Mouse (Mus musculus): ENCODE results near the gene Pskh1. TPM values are rescaled to one million over a fixed set of nuclear protein-coding genes. Genes with fewer than 3 reads are reported as not detected.

Gene Pskh1
- polyA plus RNA-seq, 1 experiment from 2014 or later = 11.6 TPM

DNA sequence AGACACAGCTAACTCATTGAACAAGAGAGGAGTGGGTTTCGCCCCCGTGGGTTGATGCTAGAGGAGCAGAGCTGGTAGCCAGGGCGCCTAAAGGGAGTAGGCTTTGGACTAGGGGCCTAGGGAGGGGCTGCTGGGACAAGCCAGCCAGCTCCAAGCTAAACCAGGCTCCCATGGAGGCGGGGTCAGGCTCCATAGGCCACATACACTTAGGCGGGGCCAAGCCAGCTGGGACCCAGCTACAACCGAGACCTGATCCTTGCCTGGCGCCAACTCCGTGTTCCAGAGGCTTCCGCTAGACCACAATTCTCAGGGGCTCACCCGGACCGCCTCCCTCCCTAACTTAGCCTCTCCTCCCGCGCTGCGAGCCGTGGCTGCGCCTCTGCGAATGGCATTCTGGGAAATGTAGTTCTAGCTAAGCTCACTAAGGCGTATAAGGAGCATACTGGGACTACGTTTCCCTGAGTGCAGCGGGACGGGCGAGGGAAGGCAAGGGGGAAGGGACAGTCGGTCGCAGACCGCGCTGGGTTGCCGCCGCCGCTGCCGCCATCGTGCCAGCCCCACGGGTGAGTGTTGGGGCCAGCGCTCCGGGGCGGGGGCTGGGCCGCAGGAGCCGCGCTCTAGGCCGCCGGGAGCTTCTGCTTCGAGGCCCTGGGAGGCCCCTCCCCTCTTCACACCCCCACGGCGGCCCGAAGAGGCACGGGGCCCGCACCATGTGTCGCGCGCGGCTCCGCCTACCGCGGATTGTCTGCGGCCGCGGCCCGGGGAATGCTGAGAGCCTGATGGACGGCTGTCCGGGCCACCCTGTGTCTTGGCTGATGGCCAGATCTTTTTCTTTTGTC, 39.9 kb upstream of the Pskh1 start, which contains the start of gene Nutf2:
Nutf2 (plus strand) TSS at position 438 of the 839 bp plus-strand sequence.
- no peaks in the 10 kb centered on the region for H3K27me3 ChIP-seq (replicated peaks)
- H3K4me1 ChIP-seq = peaks cover 81% of the 10 kb centered on the region
- no peaks in the 10 kb centered on the region for H3K36me3 ChIP-seq (replicated peaks)
- H3K9ac ChIP-seq = peak within 1 kb of the TSS; percentile 91
- ATAC-seq (replicated peaks) = peak; percentile 97
- H3K9me3 ChIP-seq = no peaks in the 10 kb centered on the region
- H3K4me3 ChIP-seq = peak within 1 kb of the TSS; percentile 83
- under 1% methylated on average over 56 of the region's 59 CpGs for WGBS
- H3K27ac ChIP-seq = peak within 1 kb of the TSS; percentile 93
- H3K4me2 ChIP-seq = peak within 1 kb of the TSS; percentile 88

DNA sequence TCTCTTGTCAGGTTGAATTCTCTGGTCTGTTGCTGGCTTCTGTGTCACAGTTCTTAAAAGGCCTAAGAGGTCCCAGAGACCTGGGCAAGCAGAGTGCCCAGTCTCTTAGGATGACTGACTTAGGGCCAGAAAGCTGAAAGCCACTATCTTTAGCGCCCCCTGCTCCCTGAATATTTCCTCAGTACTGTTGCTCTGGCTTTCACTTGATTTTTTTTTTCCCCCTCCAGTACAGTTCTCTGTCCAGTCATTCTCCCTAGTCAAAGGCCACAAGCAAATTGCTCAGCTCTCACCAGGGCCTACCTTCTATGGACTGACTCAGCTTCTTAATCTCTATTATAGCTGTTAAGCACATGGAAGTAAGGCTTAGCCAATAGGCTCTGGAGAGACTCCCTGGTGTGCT, 38.3 kb upstream of the Pskh1 start:
- H3K27ac ChIP-seq = no peak overlapping the region
- peak overlapping the region; percentile 91; the same call in 1 of the 2 replicates for H3K9ac ChIP-seq
- no peaks in the 10 kb centered on the region for H3K27me3 ChIP-seq (replicated peaks)
- 0 out of 2 replicates have a peak, but pooled peaks cover 2% of the 10 kb centered on the region for H3K36me3 ChIP-seq (replicated peaks)
- peaks cover 74% of the 10 kb centered on the region for H3K4me1 ChIP-seq
- ATAC-seq (replicated peaks) = no peak
- H3K4me3 ChIP-seq = peak overlapping the region; percentile 83
- peak overlapping the region; percentile 88 for H3K4me2 ChIP-seq
- no peaks in the 10 kb centered on the region for H3K9me3 ChIP-seq
- WGBS = 5% methylated on average over 1 of the region's 1 CpGs

DNA sequence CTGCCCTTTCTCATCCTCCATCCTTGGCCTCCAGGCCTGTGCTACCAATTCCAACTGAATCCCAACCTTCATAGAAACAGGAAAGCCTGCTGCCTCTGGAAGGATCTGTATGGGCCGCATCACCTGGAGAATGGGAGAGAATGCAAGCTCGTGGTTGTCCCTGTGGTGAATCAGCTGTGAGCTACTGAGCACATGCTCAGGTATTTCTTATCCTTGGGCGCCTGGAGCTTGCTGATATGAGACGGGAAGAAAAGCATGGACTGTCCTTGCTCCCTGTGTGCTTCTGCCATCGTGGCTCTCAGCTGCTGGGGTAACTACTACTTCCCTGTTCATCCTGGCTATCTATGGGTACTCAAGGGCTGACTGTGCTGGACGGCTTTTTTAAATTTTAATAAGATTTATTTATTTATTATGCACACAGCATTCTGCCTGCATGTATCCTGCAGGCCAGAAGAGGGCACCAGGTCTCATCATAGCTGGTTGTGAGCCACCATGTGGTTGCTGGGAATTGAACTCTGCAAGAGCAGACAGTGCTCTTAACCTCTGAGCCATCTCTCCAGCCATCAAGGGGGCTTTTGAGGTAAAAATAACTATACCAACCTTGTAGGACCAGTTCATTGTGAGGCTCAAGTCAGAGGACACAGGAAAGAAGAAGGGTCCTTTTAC, 33.7 kb upstream of the Pskh1 start:
- Histone ChIP-seq H3K36me3 (replicated peaks) (peaks cover 5% of the 10 kb centered on the region), H3K9me3 (no peaks in the 10 kb centered on the region), H3K9ac (no peak overlapping the region), H3K4me3 (no peak overlapping the region), H3K27me3 (replicated peaks) (no peaks in the 10 kb centered on the region), H3K27ac (no peak overlapping the region), H3K4me2 (no peak overlapping the region), H3K4me1 (peaks cover 37% of the 10 kb centered on the region)
- WGBS = 82% methylated on average over 6 of the region's 6 CpGs
- no peak for ATAC-seq (replicated peaks)

DNA sequence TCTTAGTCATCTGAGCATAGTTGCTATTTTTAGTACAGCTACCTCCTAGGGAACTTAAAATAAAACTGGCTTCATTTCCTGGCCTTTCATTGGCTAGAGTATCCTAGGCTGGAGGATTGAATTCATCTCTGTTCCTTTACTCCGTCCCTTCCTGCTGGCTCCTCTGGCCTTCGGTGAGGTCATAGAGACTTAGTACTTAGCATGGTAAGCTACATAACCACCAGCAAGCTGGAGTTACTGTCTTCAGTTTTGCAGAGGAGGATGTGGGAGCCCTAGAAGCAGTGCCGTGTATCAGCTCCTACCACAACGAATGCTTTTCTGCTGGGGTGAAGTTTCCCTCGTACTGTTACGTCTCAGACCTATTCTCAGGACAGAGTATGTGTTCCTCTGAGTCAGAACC, 25.9 kb upstream of the Pskh1 start:
- Histone ChIP-seq H3K9ac (no peak overlapping the region), H3K4me2 (no peak overlapping the region), H3K36me3 (replicated peaks) (peaks cover 31% of the 10 kb centered on the region), H3K27me3 (replicated peaks) (no peaks in the 10 kb centered on the region), H3K9me3 (no peaks in the 10 kb centered on the region), H3K4me1 (no peaks in the 10 kb centered on the region), H3K27ac (no peak overlapping the region), H3K4me3 (no peak overlapping the region)
- 85% methylated on average over 6 of the region's 6 CpGs for WGBS
- ATAC-seq (replicated peaks) = no peak

DNA sequence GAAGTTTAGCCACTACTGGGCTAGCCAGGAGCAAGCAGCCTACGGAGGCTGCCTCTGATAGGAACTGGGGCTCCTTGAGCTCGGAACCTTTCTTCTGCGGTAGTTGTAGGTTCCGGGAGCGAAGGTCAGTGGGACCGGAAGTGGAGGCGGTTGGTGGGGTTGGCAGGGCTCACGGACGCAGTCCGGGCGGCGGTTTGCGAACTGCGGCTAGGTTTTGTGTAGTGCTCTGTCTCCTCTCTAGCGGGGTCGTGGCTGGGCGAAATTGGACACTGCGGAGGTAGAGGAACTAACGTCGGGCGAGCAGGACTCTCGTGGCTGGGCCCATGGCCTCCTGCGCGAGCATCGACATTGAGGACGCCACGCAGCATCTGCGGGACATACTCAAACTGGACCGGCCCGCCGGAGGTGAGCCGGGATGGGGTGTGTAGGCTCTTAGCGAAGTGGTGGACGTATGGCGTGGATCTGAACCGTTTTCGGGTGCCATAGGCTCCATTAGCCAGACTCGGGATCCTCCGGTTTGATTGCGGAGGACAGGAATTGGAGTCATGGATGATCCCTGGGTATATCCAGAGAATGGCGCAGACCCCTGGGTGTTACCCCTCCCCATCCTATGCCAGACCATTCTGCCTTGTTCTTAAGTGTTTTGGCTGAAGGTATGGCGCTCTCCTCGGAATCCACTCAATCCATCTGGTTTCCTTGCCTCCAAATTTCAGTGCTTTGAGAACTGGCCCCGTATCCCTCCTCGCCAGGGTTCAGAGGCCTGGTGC, 19.3 kb upstream of the Pskh1 start, which contains the start of gene Edc4:
Edc4 (plus strand) TSS at position 128 of the 767 bp plus-strand sequence.
- peak within 1 kb of the TSS; percentile 74 for H3K9ac ChIP-seq
- peaks cover 34% of the 10 kb centered on the region for H3K4me1 ChIP-seq
- H3K36me3 ChIP-seq (replicated peaks) = peaks cover 47% of the 10 kb centered on the region
- H3K27ac ChIP-seq = peak within 1 kb of the TSS; percentile 40; the same call in 1 of the 2 replicates
- peak; percentile 91 for ATAC-seq (replicated peaks)
- WGBS = 1% methylated on average over 45 of the region's 45 CpGs
- H3K4me3 ChIP-seq = peak within 1 kb of the TSS; percentile 93
- H3K9me3 ChIP-seq = no peaks in the 10 kb centered on the region
- no peaks in the 10 kb centered on the region for H3K27me3 ChIP-seq (replicated peaks)
- peak within 1 kb of the TSS; percentile 82 for H3K4me2 ChIP-seq

DNA sequence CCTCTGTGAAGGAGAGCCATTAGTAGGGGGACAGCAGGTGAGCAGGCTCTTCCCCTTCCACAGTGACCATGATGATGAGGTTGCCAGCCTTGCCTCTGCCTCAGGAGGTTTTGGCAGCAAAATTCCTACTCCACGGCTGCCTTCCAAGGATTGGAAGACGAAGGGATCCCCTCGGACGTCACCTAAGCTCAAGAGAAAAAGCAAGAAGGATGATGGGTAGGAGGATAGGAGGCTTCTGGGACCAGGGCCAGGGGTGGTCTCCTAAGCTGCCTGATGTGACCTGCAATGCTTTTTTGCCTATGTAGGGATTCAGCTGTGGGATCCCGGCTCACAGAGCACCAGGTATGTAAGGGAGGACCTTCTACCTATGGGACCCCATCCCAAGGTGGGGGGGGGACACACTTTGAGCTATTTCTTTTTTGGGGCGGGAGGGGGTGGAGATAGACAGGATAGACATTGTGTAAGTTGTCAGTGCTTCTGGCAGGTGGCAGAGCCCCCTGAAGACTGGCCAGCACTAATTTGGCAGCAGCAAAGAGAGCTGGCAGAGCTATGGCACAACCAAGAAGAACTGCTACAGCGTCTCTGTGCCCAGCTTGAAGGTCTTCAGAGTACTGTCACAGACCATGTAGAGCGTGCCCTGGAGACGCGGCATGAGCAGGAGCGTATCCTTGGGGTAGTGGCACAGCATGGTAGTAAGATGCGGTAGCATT, 10.3 kb upstream of the Pskh1 start:
- Histone ChIP-seq H3K36me3 (replicated peaks) (peaks cover 74% of the 10 kb centered on the region), H3K27ac (no peak overlapping the region), H3K4me2 (no peak overlapping the region), H3K4me1 (peaks cover 6% of the 10 kb centered on the region; the same call in 1 of the 2 replicates), H3K4me3 (no peak overlapping the region), H3K9me3 (no peaks in the 10 kb centered on the region), H3K27me3 (replicated peaks) (no peaks in the 10 kb centered on the region), H3K9ac (no peak overlapping the region)
- no peak for ATAC-seq (replicated peaks)
- 92% methylated on average over 12 of the region's 12 CpGs for WGBS

DNA sequence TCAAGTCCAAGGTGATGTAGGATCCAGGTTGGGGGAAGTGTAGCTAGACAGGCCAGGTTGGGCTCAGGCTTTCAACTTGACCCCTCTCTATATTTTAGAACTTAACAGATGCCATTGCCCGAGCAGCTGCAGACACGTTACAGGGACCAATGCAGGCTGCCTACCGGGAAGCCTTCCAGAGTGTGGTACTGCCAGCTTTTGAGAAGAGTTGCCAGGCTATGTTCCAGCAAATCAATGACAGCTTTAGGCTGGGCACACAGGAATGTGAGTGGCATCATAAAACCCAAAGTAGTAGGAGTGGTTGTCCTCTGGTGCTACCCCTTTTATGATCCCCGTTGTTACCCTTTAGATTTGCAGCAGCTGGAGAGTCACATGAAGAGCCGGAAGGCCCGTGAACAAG, 9.4 kb upstream of the Pskh1 start:
- H3K4me1 ChIP-seq = peaks cover 6% of the 10 kb centered on the region; the same call in 1 of the 2 replicates
- no peak for ATAC-seq (replicated peaks)
- no peak overlapping the region for H3K4me2 ChIP-seq
- no peak overlapping the region for H3K9ac ChIP-seq
- 90% methylated on average over 6 of the region's 6 CpGs for WGBS
- H3K4me3 ChIP-seq = no peak overlapping the region
- no peaks in the 10 kb centered on the region for H3K9me3 ChIP-seq
- H3K27ac ChIP-seq = no peak overlapping the region
- peaks cover 64% of the 10 kb centered on the region for H3K36me3 ChIP-seq (replicated peaks)
- H3K27me3 ChIP-seq (replicated peaks) = no peaks in the 10 kb centered on the region

DNA sequence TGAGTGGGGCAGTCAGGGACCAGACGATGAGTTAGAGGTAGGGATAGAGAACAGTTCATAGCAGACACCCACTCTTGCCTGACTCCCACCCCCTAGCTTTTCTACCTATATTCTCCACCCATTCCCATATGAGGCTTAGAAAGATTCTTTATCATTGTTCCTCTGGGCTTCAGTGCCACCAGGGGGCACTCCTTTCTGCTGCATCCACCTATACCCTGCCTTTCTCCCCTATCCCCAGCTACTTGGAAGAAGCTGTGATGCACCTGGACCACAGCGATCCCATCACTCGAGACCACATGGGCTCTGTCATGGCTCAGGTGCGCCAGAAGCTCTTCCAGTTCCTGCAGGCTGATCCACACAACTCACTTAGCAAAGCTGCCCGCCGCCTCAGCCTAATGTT, 7.8 kb upstream of the Pskh1 start:
- WGBS = 89% methylated on average over 6 of the region's 6 CpGs
- no peaks in the 10 kb centered on the region for H3K27me3 ChIP-seq (replicated peaks)
- H3K9ac ChIP-seq = no peak overlapping the region
- no peaks in the 10 kb centered on the region for H3K9me3 ChIP-seq
- no peak overlapping the region for H3K4me3 ChIP-seq
- ATAC-seq (replicated peaks) = no peak
- H3K4me2 ChIP-seq = no peak overlapping the region
- no peak overlapping the region for H3K27ac ChIP-seq
- peaks cover 6% of the 10 kb centered on the region; the same call in 1 of the 2 replicates for H3K4me1 ChIP-seq
- peaks cover 50% of the 10 kb centered on the region for H3K36me3 ChIP-seq (replicated peaks)

DNA sequence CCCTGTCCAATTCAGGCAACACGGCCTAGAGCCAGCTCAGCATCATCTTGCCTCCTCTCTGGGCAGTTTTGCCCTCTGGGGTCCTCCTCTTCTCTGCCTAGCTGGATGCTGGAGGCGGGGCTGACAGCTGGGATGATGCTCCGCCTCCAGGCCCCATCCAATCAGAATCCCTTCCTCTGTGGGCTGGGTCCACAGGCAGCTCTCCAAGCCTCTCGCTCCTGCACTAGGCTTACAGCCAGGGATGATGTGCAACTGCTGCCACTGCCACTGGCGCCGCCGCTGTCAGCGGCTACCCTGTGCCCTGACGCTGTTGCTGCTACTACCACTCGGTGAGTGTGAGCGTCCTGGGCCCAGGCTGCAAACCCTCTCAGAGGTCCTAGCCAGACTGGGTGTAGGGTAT, 6.9 kb upstream of the Pskh1 start, which contains the start of gene Nrn1l:
Nrn1l (plus strand) TSS at position 229 of the 400 bp plus-strand sequence.
- peaks cover 44% of the 10 kb centered on the region for H3K36me3 ChIP-seq (replicated peaks)
- H3K4me1 ChIP-seq = peaks cover 6% of the 10 kb centered on the region; the same call in 1 of the 2 replicates
- WGBS = 6% methylated on average over 11 of the region's 11 CpGs
- H3K27me3 ChIP-seq (replicated peaks) = no peaks in the 10 kb centered on the region
- ATAC-seq (replicated peaks) = peak; percentile 89
- H3K9me3 ChIP-seq = no peaks in the 10 kb centered on the region
- H3K9ac ChIP-seq = no peak within 1 kb of the TSS; the same call in 1 of the 2 replicates
- H3K4me2 ChIP-seq = peak within 1 kb of the TSS; percentile 19; the same call in 1 of the 2 replicates
- peak within 1 kb of the TSS; percentile 36; the same call in 1 of the 2 replicates for H3K27ac ChIP-seq
- H3K4me3 ChIP-seq = no peak within 1 kb of the TSS

DNA sequence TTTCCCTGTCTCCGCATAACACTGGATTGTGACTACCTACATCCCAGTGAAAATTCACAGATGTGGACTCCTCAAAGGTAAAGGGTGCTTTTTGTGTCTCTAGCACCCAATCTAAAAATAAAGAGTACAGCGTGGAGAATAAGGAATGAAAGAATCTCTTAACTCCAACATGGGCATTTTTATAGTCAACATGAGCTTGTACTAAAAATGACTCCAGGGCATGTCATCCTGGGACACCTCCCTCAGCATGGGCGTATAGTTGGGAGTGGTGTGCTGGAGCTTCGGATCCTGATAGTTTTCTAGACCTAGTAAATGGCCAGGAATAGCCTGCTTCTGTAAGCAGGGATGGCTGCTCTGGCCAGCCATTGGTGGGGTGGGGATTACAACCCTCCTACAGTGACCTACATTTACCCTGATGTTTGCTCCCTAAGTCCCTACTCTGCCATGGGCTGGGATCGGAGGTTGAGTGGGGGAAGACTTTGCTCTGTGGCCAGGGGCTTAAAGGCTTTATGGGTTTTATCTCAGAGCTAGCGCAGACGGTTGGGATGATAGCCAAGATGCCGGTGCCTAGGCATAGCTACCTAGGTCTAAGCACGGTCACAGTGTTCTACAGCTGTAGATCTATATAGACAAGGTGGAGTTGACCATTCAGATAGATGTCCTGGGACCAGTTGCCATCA, 2.3 kb upstream of the Pskh1 start:
- WGBS = 82% methylated on average over 9 of the region's 9 CpGs
- no peak for ATAC-seq (replicated peaks)
- no peak overlapping the region for H3K27ac ChIP-seq
- no peak overlapping the region for H3K4me3 ChIP-seq
- H3K4me2 ChIP-seq = no peak overlapping the region
- no peaks in the 10 kb centered on the region for H3K27me3 ChIP-seq (replicated peaks)
- peaks cover 3% of the 10 kb centered on the region; the same call in 1 of the 2 replicates for H3K36me3 ChIP-seq (replicated peaks)
- peaks cover 16% of the 10 kb centered on the region for H3K4me1 ChIP-seq
- H3K9me3 ChIP-seq = no peaks in the 10 kb centered on the region
- H3K9ac ChIP-seq = no peak overlapping the region

Data from midbrain, embryonic 15.5 days (tissue).